Mouse (Mus musculus) cerebellum, adult 2 months (tissue): ENCODE measurements around the gene Cadm1. TPM values are rescaled to one million over a fixed set of nuclear protein-coding genes. Genes with fewer than 3 reads are reported as not detected.

Experiments used
- DNase-seq, 2 experiments: peaks; one replicate each; pipeline ENCODE4 v3.0.0; 2021
- H3K27ac ChIP-seq: fragments of 200-500 bp; 2 replicates; pipeline ENCODE4 v1.5.1; 2012; ENCODE audit warnings: low read length, control low read depth, inconsistent platforms; ENCODE audit not compliant: insufficient read depth
- H3K27me3 ChIP-seq: fragments of 200-500 bp; 2 replicates; pipeline ENCODE4 v1.6.1; 2012; ENCODE audit warnings: inconsistent platforms, mild to moderate bottlenecking, low read length, moderate library complexity; ENCODE audit not compliant: control insufficient read depth, insufficient read depth
- H3K4me1 ChIP-seq: fragments of 200-500 bp; 2 replicates; pipeline ENCODE4 v1.6.1; 2011; ENCODE audit warnings: low read length; ENCODE audit not compliant: control insufficient read depth, insufficient read depth
- H3K4me3 ChIP-seq: fragments of 200-500 bp; replicated peaks from 2 replicates; pipeline ENCODE3; 2011; ENCODE audit warnings: mild to moderate bottlenecking, low read depth, low read length, control low read depth; ENCODE audit not compliant: insufficient read depth
- CTCF ChIP-seq: fragments of 200-500 bp; IDR thresholded peaks from 2 replicates; pipeline ENCODE4 v1.5.1; 2011; ENCODE audit warnings: low read depth, mild to moderate bottlenecking, control low read depth, low read length, moderate library complexity, borderline replicate concordance; ENCODE audit not compliant: insufficient read depth
- POLR2A ChIP-seq: fragments of 200-500 bp; IDR thresholded peaks from 2 replicates; pipeline ENCODE4 v1.6.1; 2011; ENCODE audit warnings: low read length, control low read depth, borderline replicate concordance; ENCODE audit not compliant: insufficient read depth
- WGBS: fragments of 180-500 bp; shearing (Covaris S2); methylation state at CpG from one replicate; pipeline ENCODE4 v1.1.7; 2018; 5-methylcytosine and 5-hydroxymethylcytosine counted together
- polyA plus RNA-seq: library from polyadenylated mRNA; depleted of rRNA; stranded (reverse); fragments of >200 nt; gene quantifications from 2 replicates; pipeline ENCODE4 v1.2.3, GENCODE M21; 2012

Gene Cadm1
- polyA plus RNA-seq, 1 experiment: 55.9 TPM

DNA sequence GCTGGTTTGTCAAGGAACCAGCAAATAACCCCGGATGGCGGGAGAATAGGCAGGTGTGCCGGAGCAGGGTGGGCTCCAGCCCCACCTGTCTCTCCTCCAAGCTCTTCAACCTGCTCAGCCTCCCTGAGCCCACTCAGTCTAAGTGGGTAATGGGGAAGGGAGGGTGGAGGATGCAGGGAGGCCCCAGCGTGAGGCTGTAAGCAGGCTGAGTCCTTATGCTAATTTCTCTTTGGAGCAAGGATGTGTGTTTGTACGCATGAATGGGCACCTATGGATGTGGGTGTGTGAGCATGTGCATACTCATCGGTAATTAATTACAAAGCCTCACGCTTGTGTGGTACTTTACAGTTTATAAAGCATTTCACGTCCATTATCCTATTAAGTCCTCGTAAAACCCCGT lies 370.8 kb downstream of the Cadm1 start:
- TF ChIP-seq CTCF (no peak), POLR2A (no peak)
- WGBS: 47% methylated on average over 10 of the region's 10 CpGs
- Histone ChIP-seq H3K4me1 (0 out of 2 replicates have a peak, but pooled peaks cover 3% of the 10 kb centered on the region), H3K27ac (no peak overlapping the region), H3K27me3 (no peaks in the 10 kb centered on the region), H3K4me3 (no peak overlapping the region)
- DNase-seq: no peak

DNA sequence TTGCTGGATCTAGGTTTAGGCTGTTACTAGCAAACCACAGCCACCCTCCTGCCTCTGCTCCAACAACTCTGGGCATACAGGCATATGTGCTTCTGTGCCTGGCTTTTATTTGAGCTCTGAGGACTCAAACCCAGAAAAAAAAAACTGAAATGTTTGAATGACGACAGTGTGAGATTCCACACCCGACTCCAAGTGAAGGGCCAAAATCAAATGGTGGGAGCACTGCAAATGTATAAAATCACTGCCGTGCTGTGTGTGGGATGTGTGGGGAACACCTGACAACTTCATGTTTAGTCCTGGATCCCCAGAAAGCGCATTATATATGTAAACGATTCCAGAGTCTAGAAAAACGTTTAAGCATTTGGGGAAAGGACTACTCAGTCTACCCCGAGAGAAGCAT lies 373.7 kb downstream of the Cadm1 start:
- H3K27ac ChIP-seq: no peak overlapping the region
- H3K4me1 ChIP-seq: 0 out of 2 replicates have a peak, but pooled peaks cover 3% of the 10 kb centered on the region
- no peaks in the 10 kb centered on the region for H3K27me3 ChIP-seq
- WGBS: 68% methylated on average over 7 of the region's 7 CpGs
- no peak for DNase-seq
- TF ChIP-seq POLR2A (no peak), CTCF (no peak)
- no peak overlapping the region for H3K4me3 ChIP-seq

DNA sequence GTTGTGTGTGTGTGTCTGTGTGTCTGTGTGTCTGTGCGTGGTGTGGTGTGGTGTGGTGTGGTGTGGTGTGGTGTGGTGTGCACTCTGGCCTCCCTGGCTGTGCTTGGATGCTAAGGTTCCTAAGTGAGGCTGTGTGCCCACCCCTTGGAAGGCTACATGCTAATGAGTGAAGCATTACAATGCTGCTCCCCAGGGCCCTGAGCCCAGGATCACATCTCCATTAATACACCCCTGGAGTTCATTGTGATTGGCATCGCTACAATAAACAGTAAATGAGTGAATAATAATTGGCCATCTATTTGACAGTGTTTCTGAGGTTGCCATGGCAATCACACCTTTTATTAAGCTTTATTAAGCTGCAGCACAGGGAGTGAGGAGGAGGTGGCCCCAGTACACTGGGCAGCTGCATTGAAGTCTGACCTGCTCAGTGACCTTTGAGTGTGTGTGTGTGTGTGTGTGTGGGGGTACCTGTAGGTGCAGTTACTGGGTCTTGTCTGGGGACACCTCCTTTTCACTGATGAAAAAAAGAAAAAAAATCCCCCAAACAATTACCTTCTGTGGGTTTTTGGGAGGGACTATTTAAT lies 374.5 kb downstream of the Cadm1 start:
- no peak for TF ChIP-seq POLR2A
- TF ChIP-seq CTCF: no peak
- Histone ChIP-seq H3K27ac (no peak overlapping the region), H3K4me1 (0 out of 2 replicates have a peak, but pooled peaks cover 3% of the 10 kb centered on the region), H3K4me3 (no peak overlapping the region), H3K27me3 (no peaks in the 10 kb centered on the region)
- DNase-seq: no peak
- WGBS: 75% methylated on average over 2 of the region's 2 CpGs

DNA sequence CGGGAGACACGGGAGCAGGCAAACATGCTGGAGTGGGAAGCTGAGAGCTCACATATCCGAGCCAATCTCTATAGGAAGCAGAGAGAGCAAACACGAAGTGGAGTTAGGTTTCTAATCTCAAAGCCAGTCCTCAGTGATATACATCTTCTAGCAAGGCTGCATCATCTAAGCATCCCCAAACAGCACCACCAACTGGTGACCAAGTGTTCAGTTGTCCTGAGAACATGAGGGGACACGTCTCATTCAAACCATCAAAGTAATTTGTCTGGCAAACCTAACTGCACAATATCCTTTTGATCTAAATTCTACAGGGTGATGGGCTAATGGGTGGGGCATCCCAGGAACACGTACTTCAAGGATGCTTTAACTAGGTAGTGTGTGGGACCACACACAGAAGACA lies 376.5 kb downstream of the Cadm1 start:
- TF ChIP-seq POLR2A (no peak), CTCF (no peak)
- no peak overlapping the region for H3K27ac ChIP-seq
- H3K27me3 ChIP-seq: no peaks in the 10 kb centered on the region
- H3K4me3 ChIP-seq: no peak overlapping the region
- 65% methylated on average over 6 of the region's 6 CpGs for WGBS
- no peak for DNase-seq
- no peaks in the 10 kb centered on the region for H3K4me1 ChIP-seq
